Mouse (Mus musculus): ENCODE data around the gene Rnf182.

GRCm38 (mm10) chr13:43592681-43593068 lies 22.8 kb upstream of the Rnf182 start:
- no peak for TF ChIP-seq CTCF (IDR thresholded peaks at IDR 0.05; ENCODE audit: extremely low read depth, insufficient read length, insufficient replicate concordance, low read depth, low read length)
- no peak for TF ChIP-seq POLR2A (IDR thresholded peaks at IDR 0.05; ENCODE audit: low read depth, low read length)
